In genomic region chr10:70245559-70245945, GRCm38 (mm10) we compare ENCODE assay signal across 8 mouse cellular contexts. TPM values are rescaled to one million over a fixed set of nuclear protein-coding genes. Genes with fewer than 3 reads are reported as not detected.
DNase-seq lines count a peak whose midpoint lies in the region; ATAC-seq and TF ChIP-seq lines count a peak whose summit lies in the region.

No protein-coding gene starts in this region.

- ATAC-seq in kidney, postnatal 0 days (replicated peaks; ENCODE audit: low FRiP score, low read depth), result peak; percentile 17; the same call in 1 of the 2 replicates
- no peak for ATAC-seq in forebrain, embryonic 14.5 days

- peaks cover 17% of the 10 kb centered on the region; the same call in 1 of the 2 replicates for H3K4me1 ChIP-seq in kidney, postnatal 0 days (replicated peaks; ENCODE audit: insufficient read depth, low read length)
- no peaks in the 10 kb centered on the region for H3K4me1 ChIP-seq in forebrain, embryonic 14.5 days (ENCODE audit: control insufficient read depth, insufficient read depth, low read length)
- H3K4me1 ChIP-seq in limb, embryonic 10.5 days, result peaks cover 21% of the 10 kb centered on the region
- H3K4me1 ChIP-seq in small intestine, adult 2 months (ENCODE audit: control insufficient read depth, insufficient read depth, insufficient read length, low read length), result no peaks in the 10 kb centered on the region

- no peaks in the 10 kb centered on the region for H3K36me3 ChIP-seq in kidney, postnatal 0 days (ENCODE audit: insufficient read depth, low read length)
- no peaks in the 10 kb centered on the region for H3K36me3 ChIP-seq in forebrain, embryonic 14.5 days (ENCODE audit: control insufficient read depth, insufficient read depth, low read length)
- no peaks in the 10 kb centered on the region for H3K36me3 ChIP-seq in limb, embryonic 10.5 days
- H3K36me3 ChIP-seq in small intestine, adult 2 months (ENCODE audit: control insufficient read depth, insufficient read depth, low read length), result no peaks in the 10 kb centered on the region

- under 1% methylated on average over 16 of the region's 16 CpGs for WGBS in kidney, postnatal 0 days
- WGBS in forebrain, embryonic 14.5 days, result 2% methylated on average over 16 of the region's 16 CpGs
- WGBS in limb, embryonic 10.5 days, result under 1% methylated on average over 16 of the region's 16 CpGs
- WGBS in small intestine, adult 2 months, result 3% methylated on average over 16 of the region's 16 CpGs

- no peak for TF ChIP-seq POLR2A in brain, embryonic 14.5 days (IDR thresholded peaks at IDR 0.05; ENCODE audit: borderline replicate concordance, extremely low read depth, insufficient read depth, insufficient read length, poor library complexity, severe bottlenecking)
- no peak for TF ChIP-seq POLR2A in small intestine, adult 2 months (IDR thresholded peaks at IDR 0.05; ENCODE audit: low read depth, low read length)

- H3K9ac ChIP-seq in kidney, postnatal 0 days (ENCODE audit: low read depth, low read length), result peak overlapping the region; percentile 69
- peak overlapping the region; percentile 64 for H3K9ac ChIP-seq in forebrain, embryonic 14.5 days (ENCODE audit: low read length)

- no peak for TF ChIP-seq CTCF in kidney, postnatal 0 days (IDR thresholded peaks at IDR 0.05; ENCODE audit: low read depth)
- TF ChIP-seq CTCF in brain, embryonic 14.5 days (IDR thresholded peaks at IDR 0.05; ENCODE audit: borderline replicate concordance, extremely low read depth, insufficient read depth, insufficient read length), result no peak
- no peak for TF ChIP-seq CTCF in small intestine, adult 2 months (IDR thresholded peaks at IDR 0.05; ENCODE audit: extremely low read depth, insufficient read length, insufficient replicate concordance, low read depth, low read length)

- H3K4me2 ChIP-seq in kidney, postnatal 0 days (ENCODE audit: low read length), result peak overlapping the region; percentile 96
- peak overlapping the region; percentile 96 for H3K4me2 ChIP-seq in forebrain, embryonic 14.5 days (ENCODE audit: low read length)

- H3K4me3 ChIP-seq in kidney, postnatal 0 days (replicated peaks; ENCODE audit: low read depth, low read length), result peak overlapping the region; percentile 64
- peak overlapping the region; percentile 65 for H3K4me3 ChIP-seq in forebrain, embryonic 14.5 days (ENCODE audit: low read depth, low read length)
- peak overlapping the region; percentile 73 for H3K4me3 ChIP-seq in limb, embryonic 10.5 days
- peak overlapping the region; percentile 72 for H3K4me3 ChIP-seq in small intestine, adult 2 months (ENCODE audit: low read depth, low read length)

- no peak for DNase-seq in kidney, postnatal 0 days (ENCODE audit: low spot score)
- DNase-seq in kidney, adult 18-20 months, result no peak
- peak; percentile 41 for DNase-seq in brain, embryonic 14.5 days (ENCODE audit: low read depth)
- no peak for DNase-seq in forebrain, embryonic 14.5 days (ENCODE audit: low spot score)
- no peak for DNase-seq in limb, embryonic 10.5 days (ENCODE audit: low spot score)
- no peak for DNase-seq in right cerebral cortex, postnatal 36 days (ENCODE audit: low spot score in 2 of 2)
- no peak for DNase-seq in layer of hippocampus, postnatal 25 days (ENCODE audit: extremely low spot score in 1 of 2, low spot score in 1 of 2)

- H3K9me3 ChIP-seq in kidney, postnatal 0 days (replicated peaks; ENCODE audit: low read length), result no peaks in the 10 kb centered on the region
- no peaks in the 10 kb centered on the region for H3K9me3 ChIP-seq in forebrain, embryonic 14.5 days (replicated peaks; ENCODE audit: control insufficient read depth, low read length)
- no peaks in the 10 kb centered on the region for H3K9me3 ChIP-seq in limb, embryonic 10.5 days (replicated peaks)

- peak overlapping the region; percentile 81 for H3K27ac ChIP-seq in kidney, postnatal 0 days
- no peak overlapping the region for H3K27ac ChIP-seq in forebrain, embryonic 14.5 days (ENCODE audit: low read depth, low read length)
- peak overlapping the region; percentile 82 for H3K27ac ChIP-seq in limb, embryonic 10.5 days
- H3K27ac ChIP-seq in small intestine, adult 2 months (ENCODE audit: insufficient read depth, low read depth, low read length), result no peak overlapping the region

- H3K27me3 ChIP-seq in kidney, postnatal 0 days (ENCODE audit: insufficient read depth, low read length), result no peaks in the 10 kb centered on the region
- H3K27me3 ChIP-seq in forebrain, embryonic 14.5 days (replicated peaks; ENCODE audit: control insufficient read depth, insufficient read depth, low read length), result peaks cover 25% of the 10 kb centered on the region
- H3K27me3 ChIP-seq in limb, embryonic 10.5 days (ENCODE audit: low read depth, poor library complexity, severe bottlenecking), result peaks cover 57% of the 10 kb centered on the region
- H3K27me3 ChIP-seq in small intestine, adult 2 months (ENCODE audit: control insufficient read depth, insufficient read depth, low read length), result peaks cover 17% of the 10 kb centered on the region

RNA-seq across cellular contexts. Expression of gene Slc16a9, which starts 0.7 kb away (rescaled TPM):
- polyA plus RNA-seq in kidney, postnatal 0 days (2015; fragmentation: Nextera tagmentation; extraction: Ambion mirVana), result 6.7 and 7.5 TPM in 2 replicates
- polyA plus RNA-seq in brain, embryonic 14.5 days (2012; rRNA removed), result 1.4 and 2.4 TPM in 2 replicates
- polyA plus RNA-seq in forebrain, embryonic 14.5 days (2014; fragmentation: Nextera tagmentation; extraction: Ambion mirVana), result 1.4 and 1.8 TPM in 2 replicates
- polyA plus RNA-seq in limb, embryonic 10.5 days (2016; fragmentation: Nextera tagmentation; extraction: Ambion mirVana), result 0.14 and 0.28 TPM in 2 replicates
- polyA plus RNA-seq in small intestine, adult 2 months (2012; rRNA removed), result 0.35 and 6.0 TPM in 2 replicates
- total RNA-seq in layer of hippocampus, postnatal 25 days (2021), result 1 to 10 TPM; 2.2 to 2.8 TPM

RNA-seq across cellular contexts. Expression of gene Mrln, which starts 41.1 kb away (rescaled TPM):
- polyA plus RNA-seq in kidney, postnatal 0 days (2015; fragmentation: Nextera tagmentation; extraction: Ambion mirVana), result 6.0 and 9.8 TPM in 2 replicates
- 0.82 and 1.2 TPM in 2 replicates for polyA plus RNA-seq in brain, embryonic 14.5 days (2012; rRNA removed)
- polyA plus RNA-seq in forebrain, embryonic 14.5 days (2014; fragmentation: Nextera tagmentation; extraction: Ambion mirVana), result 0.83 TPM in 1 of 2 replicates, not detected in the other
- polyA plus RNA-seq in limb, embryonic 10.5 days (2016; fragmentation: Nextera tagmentation; extraction: Ambion mirVana), result 0.39 and 2.9 TPM in 2 replicates
- polyA plus RNA-seq in small intestine, adult 2 months (2012; rRNA removed), result not detected in 2 replicates
- not detected for total RNA-seq in layer of hippocampus, postnatal 25 days (2021)

Comparison
In these comparisons a context has a peak if more than half of its experiments do, and no peak if none do; other contexts are left out.
1. H3K27ac ChIP-seq: peak in kidney, postnatal 0 days (single experiment) and limb, embryonic 10.5 days (single experiment); none in forebrain, embryonic 14.5 days (single experiment) and small intestine, adult 2 months (single experiment).
2. Peak in every context shown above with its lines, with median percentiles within 50 percentile points of each other: H3K4me3 ChIP-seq.